Mouse (Mus musculus) neural tube, embryonic 14.5 days (tissue): ENCODE measurements around the gene Efcab9. TPM values are rescaled to one million over a fixed set of nuclear protein-coding genes. Genes with fewer than 3 reads are reported as not detected.

ENCODE experiments used
- ATAC-seq: fragments of 200-750 bp; cut with Nextera tagmentation; 2 replicates; pipeline ENCODE4 v1.8.0; 2017; ENCODE audit warnings: low read depth, mild to moderate bottlenecking, moderate TSS enrichment, moderate library complexity
- H3K27ac ChIP-seq: fragments of 300-500 bp; sonication (generic); 2 replicates; pipeline ENCODE4 v1.5.1; 2014; ENCODE audit warnings: low read depth, mild to moderate bottlenecking, control low read depth, low read length, moderate library complexity, mixed read lengths
- H3K27me3 ChIP-seq: fragments of 300-500 bp; sonication (generic); 2 replicates; pipeline ENCODE4 v1.6.1; 2014; ENCODE audit warnings: low read length; ENCODE audit not compliant: control insufficient read depth, insufficient read depth
- H3K36me3 ChIP-seq: fragments of 300-500 bp; sonication (generic); 2 replicates; pipeline ENCODE4 v1.6.1; 2014; ENCODE audit warnings: low read length, mixed read lengths; ENCODE audit not compliant: control insufficient read depth, insufficient read depth
- H3K4me1 ChIP-seq: fragments of 300-500 bp; sonication (generic); 2 replicates; pipeline ENCODE4 v1.6.1; 2014; ENCODE audit warnings: low read length; ENCODE audit not compliant: control insufficient read depth, insufficient read depth
- H3K4me2 ChIP-seq: fragments of 300-500 bp; sonication (generic); 2 replicates; pipeline ENCODE4 v1.6.1; 2014; ENCODE audit warnings: mild to moderate bottlenecking, low read depth, low read length, control low read depth
- H3K4me3 ChIP-seq: fragments of 300-500 bp; sonication (generic); 2 replicates; pipeline ENCODE4 v1.5.1; 2014; ENCODE audit warnings: low read depth, low read length, control low read depth, mixed read lengths
- H3K9ac ChIP-seq: fragments of 300-500 bp; sonication (generic); replicated peaks from 2 replicates; pipeline ENCODE4 v1.6.1; 2014; ENCODE audit warnings: low read depth, mild to moderate bottlenecking, control low read depth, low read length, mixed read lengths
- H3K9me3 ChIP-seq: fragments of 300-500 bp; sonication (generic); 2 replicates; pipeline ENCODE4 v1.6.1; 2016; ENCODE audit warnings: low read length; ENCODE audit not compliant: control insufficient read depth
- WGBS: fragments of 180-500 bp; shearing (Covaris S2); extraction: QIAGEN DNeasy Blood & Tissue Kit; methylation state at CpG from one replicate; pipeline ENCODE4 v1.1.7; 2014; 5-methylcytosine and 5-hydroxymethylcytosine counted together
- polyA plus RNA-seq: library from polyadenylated mRNA; unstranded; fragments of >200 nt; fragmentation: Nextera tagmentation; extraction: Ambion mirVana; gene quantifications from 2 replicates; pipeline ENCODE4 v1.2.1, GENCODE M21; 2014

Gene Efcab9
- polyA plus RNA-seq, 1 experiment from 2014 or later = not detected

- H3K4me3 ChIP-seq = no peak overlapping the region
- H3K9me3 ChIP-seq = no peaks in the 10 kb centered on the region
- H3K36me3 ChIP-seq = no peaks in the 10 kb centered on the region
- H3K4me2 ChIP-seq = no peak overlapping the region
- no peak overlapping the region for H3K9ac ChIP-seq
- H3K4me1 ChIP-seq = no peaks in the 10 kb centered on the region
- no peak overlapping the region for H3K27ac ChIP-seq
- H3K27me3 ChIP-seq = no peaks in the 10 kb centered on the region
- 89% methylated on average over 12 of the region's 12 CpGs for WGBS
- no peak for ATAC-seq
Measured at GRCm38 (mm10) chr11:32560015-32560770, 28.3 kb upstream of the Efcab9 start.

DNA sequence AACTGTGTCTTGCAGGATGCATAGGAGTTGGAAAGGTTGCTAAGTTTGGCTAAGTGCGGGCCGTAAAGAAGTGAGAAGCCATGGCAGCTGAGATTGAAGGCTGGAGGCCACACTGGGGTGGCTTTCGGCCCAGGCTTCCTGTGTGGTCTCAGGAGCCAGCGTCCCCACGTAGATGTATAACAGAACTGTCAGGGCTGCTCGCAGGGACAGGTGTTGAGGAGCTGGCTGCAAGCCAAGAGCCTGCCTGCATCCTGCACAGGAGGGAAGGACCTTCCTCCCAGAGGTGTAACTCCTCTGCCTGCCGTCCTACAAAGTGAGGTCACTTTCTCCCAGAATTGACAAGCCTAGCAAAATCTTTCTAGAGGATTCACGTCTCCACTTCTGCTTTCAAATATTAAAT lies 26.8 kb upstream of the Efcab9 start:
- Histone ChIP-seq H3K36me3 (no peaks in the 10 kb centered on the region), H3K9me3 (no peaks in the 10 kb centered on the region), H3K4me2 (no peak overlapping the region), H3K4me3 (no peak overlapping the region), H3K27ac (no peak overlapping the region), H3K9ac (no peak overlapping the region), H3K4me1 (no peaks in the 10 kb centered on the region), H3K27me3 (no peaks in the 10 kb centered on the region)
- ATAC-seq = no peak
- 52% methylated on average over 8 of the region's 8 CpGs for WGBS

GRCm38 (mm10) chr11:32558026-32558425 lies 26.1 kb upstream of the Efcab9 start:
- Histone ChIP-seq H3K27me3 (no peaks in the 10 kb centered on the region), H3K36me3 (no peaks in the 10 kb centered on the region), H3K4me3 (no peak overlapping the region), H3K4me1 (no peaks in the 10 kb centered on the region; the same call in 1 of the 2 replicates), H3K27ac (no peak overlapping the region), H3K9ac (no peak overlapping the region), H3K9me3 (no peaks in the 10 kb centered on the region), H3K4me2 (no peak overlapping the region)
- no peak for ATAC-seq
- WGBS = 98% methylated on average over 4 of the region's 4 CpGs

GRCm38 (mm10) chr11:32556333-32556990 lies 24.6 kb upstream of the Efcab9 start:
- Histone ChIP-seq H3K27me3 (no peaks in the 10 kb centered on the region), H3K9me3 (no peaks in the 10 kb centered on the region), H3K36me3 (no peaks in the 10 kb centered on the region), H3K4me3 (no peak overlapping the region), H3K4me2 (no peak overlapping the region), H3K9ac (no peak overlapping the region), H3K27ac (no peak overlapping the region), H3K4me1 (peaks cover 9% of the 10 kb centered on the region; the same call in 1 of the 2 replicates)
- ATAC-seq = no peak
- 77% methylated on average over 10 of the region's 10 CpGs for WGBS

GRCm38 (mm10) chr11:32555103-32555689 lies 23.3 kb upstream of the Efcab9 start:
- no peaks in the 10 kb centered on the region for H3K27me3 ChIP-seq
- no peaks in the 10 kb centered on the region for H3K36me3 ChIP-seq
- WGBS = 91% methylated on average over 12 of the region's 12 CpGs
- no peaks in the 10 kb centered on the region for H3K9me3 ChIP-seq
- ATAC-seq = no peak
- no peak overlapping the region for H3K4me3 ChIP-seq
- no peak overlapping the region for H3K4me2 ChIP-seq
- no peak overlapping the region for H3K27ac ChIP-seq
- peaks cover 9% of the 10 kb centered on the region; the same call in 1 of the 2 replicates for H3K4me1 ChIP-seq
- no peak overlapping the region for H3K9ac ChIP-seq

DNA sequence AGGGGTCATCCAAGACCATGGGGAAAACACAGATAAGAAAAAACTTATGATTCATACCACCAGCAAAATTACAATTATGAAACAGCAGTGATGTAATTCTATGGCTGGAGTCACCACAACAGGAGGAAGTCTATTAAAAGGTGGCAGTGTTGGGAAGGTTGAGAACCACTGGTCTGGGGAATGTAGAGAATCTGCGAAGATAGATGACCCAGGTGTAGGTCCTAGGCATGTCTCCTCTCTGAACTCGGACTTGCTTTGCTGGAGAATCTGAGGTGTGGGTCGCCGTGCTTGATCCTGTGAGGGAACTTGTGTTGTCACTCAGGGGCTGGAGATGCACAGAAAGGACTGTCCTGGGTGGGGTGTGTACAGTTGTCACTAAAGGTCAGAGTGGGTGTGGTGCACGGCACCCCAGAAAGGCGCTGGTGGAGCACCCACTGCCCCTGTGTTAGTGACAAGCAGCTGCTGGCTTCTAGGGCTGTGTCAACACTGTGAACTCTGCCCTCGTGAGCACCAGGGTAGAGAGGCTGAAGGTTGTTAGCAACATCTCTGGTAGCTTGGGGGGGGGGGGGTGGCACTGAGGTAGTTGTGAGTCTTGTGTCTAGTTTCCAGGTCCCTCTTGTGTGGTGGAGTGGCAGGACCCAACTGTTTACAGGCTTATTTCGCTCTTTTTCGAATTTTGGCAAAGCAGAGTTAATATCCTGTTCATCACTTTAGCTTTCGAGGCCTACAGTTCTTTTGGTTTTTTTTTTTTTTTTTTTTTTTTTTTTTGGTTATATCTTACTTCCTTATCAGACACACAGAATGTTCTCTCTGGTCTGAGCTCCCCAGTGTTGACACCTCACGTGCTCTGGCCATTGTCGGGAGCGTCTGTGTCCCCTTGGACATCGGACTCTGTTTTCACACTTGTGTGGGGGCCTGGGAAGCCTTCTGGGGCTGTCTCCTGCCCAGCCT lies 22.5 kb upstream of the Efcab9 start:
- no peaks in the 10 kb centered on the region for H3K36me3 ChIP-seq
- no peaks in the 10 kb centered on the region for H3K27me3 ChIP-seq
- 95% methylated on average over 14 of the region's 14 CpGs for WGBS
- no peak overlapping the region for H3K27ac ChIP-seq
- H3K4me2 ChIP-seq = no peak overlapping the region
- H3K9me3 ChIP-seq = no peaks in the 10 kb centered on the region
- ATAC-seq = no peak
- no peak overlapping the region for H3K4me3 ChIP-seq
- peaks cover 9% of the 10 kb centered on the region; the same call in 1 of the 2 replicates for H3K4me1 ChIP-seq
- no peak overlapping the region for H3K9ac ChIP-seq

- H3K27ac ChIP-seq = no peak overlapping the region
- no peak overlapping the region for H3K4me2 ChIP-seq
- 79% methylated on average over 14 of the region's 14 CpGs for WGBS
Measured at GRCm38 (mm10) chr11:32553311-32554140, 21.6 kb upstream of the Efcab9 start.

More at GRCm38 (mm10) chr11:32553311-32554140, 21.6 kb upstream of the Efcab9 start:
- Histone ChIP-seq H3K9me3 (no peaks in the 10 kb centered on the region), H3K36me3 (no peaks in the 10 kb centered on the region), H3K4me1 (peaks cover 9% of the 10 kb centered on the region; the same call in 1 of the 2 replicates), H3K4me3 (no peak overlapping the region), H3K9ac (no peak overlapping the region), H3K27me3 (no peaks in the 10 kb centered on the region)
- ATAC-seq = no peak
